Mouse (Mus musculus) limb, embryonic 10.5 days (tissue): Measurements from ENCODE around the gene Tpst2. TPM values are rescaled to one million over a fixed set of nuclear protein-coding genes. Genes with fewer than 3 reads are reported as not detected.

ENCODE experiments used
- DNase-seq: peaks from one replicate; pipeline ENCODE4 v3.0.0-alpha.2; 2017; ENCODE audit warnings: low spot score
- H3K27ac ChIP-seq: fragments of 300-500 bp; sonication (generic); 2 replicates; pipeline ENCODE4 v1.5.1; 2016; ENCODE audit warnings: mild to moderate bottlenecking
- H3K27me3 ChIP-seq: fragments of 300-500 bp; sonication (generic); 2 replicates; pipeline ENCODE4 v1.6.1; 2016; ENCODE audit warnings: low read depth, mild to moderate bottlenecking; ENCODE audit not compliant: poor library complexity, severe bottlenecking
- H3K36me3 ChIP-seq: fragments of 300-500 bp; sonication (generic); 2 replicates; pipeline ENCODE4 v1.6.1; 2016; ENCODE audit warnings: mild to moderate bottlenecking, moderate library complexity
- H3K4me1 ChIP-seq: fragments of 300-500 bp; sonication (generic); 2 replicates; pipeline ENCODE4 v1.6.1; 2016
- H3K4me3 ChIP-seq: fragments of 300-500 bp; sonication (generic); 2 replicates; pipeline ENCODE4 v1.5.1; 2016; ENCODE audit warnings: mild to moderate bottlenecking, moderate library complexity
- H3K9me3 ChIP-seq: fragments of 300-500 bp; sonication (generic); replicated peaks from 2 replicates; pipeline ENCODE4 v1.6.1; 2016; ENCODE audit warnings: mild to moderate bottlenecking
- WGBS: fragments of 180-500 bp; shearing (Covaris S2); methylation state at CpG from one replicate; pipeline ENCODE4 v1.1.7; 2016; 5-methylcytosine and 5-hydroxymethylcytosine counted together
- polyA plus RNA-seq: library from polyadenylated mRNA; unstranded; fragments of >200 nt; fragmentation: Nextera tagmentation; extraction: Ambion mirVana; gene quantifications from 2 replicates; pipeline ENCODE4 v1.2.1, GENCODE M21; 2016

Gene Tpst2
- polyA plus RNA-seq, 1 experiment from 2014 or later: 38.0 TPM

DNA sequence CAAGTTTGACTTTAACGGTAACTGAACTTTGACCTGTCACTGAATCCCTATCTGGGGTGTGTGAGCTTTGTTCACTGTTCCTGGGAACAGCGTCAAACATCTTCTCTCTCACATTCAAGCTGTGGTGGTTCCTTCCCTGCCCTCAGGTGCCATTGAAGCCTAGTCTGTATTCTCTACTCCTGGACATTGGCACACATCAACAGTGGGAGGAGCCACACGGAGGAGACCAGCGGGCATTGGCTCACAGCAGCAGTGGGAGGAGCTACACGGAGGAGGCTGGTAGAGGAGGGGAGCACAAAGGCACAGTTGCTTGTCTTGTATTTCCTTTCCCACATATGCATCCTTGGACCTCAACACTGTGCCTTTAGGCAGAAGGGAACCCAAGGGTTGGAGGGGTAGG lies 33.5 kb upstream of the Tpst2 start:
- H3K4me3 ChIP-seq: no peak overlapping the region
- H3K9me3 ChIP-seq: no peaks in the 10 kb centered on the region
- peaks cover 17% of the 10 kb centered on the region for H3K4me1 ChIP-seq
- H3K27ac ChIP-seq: no peak overlapping the region
- WGBS: 57% methylated on average over 5 of the region's 5 CpGs
- H3K27me3 ChIP-seq: peaks cover 45% of the 10 kb centered on the region
- no peaks in the 10 kb centered on the region for H3K36me3 ChIP-seq
- DNase-seq: no peak

DNA sequence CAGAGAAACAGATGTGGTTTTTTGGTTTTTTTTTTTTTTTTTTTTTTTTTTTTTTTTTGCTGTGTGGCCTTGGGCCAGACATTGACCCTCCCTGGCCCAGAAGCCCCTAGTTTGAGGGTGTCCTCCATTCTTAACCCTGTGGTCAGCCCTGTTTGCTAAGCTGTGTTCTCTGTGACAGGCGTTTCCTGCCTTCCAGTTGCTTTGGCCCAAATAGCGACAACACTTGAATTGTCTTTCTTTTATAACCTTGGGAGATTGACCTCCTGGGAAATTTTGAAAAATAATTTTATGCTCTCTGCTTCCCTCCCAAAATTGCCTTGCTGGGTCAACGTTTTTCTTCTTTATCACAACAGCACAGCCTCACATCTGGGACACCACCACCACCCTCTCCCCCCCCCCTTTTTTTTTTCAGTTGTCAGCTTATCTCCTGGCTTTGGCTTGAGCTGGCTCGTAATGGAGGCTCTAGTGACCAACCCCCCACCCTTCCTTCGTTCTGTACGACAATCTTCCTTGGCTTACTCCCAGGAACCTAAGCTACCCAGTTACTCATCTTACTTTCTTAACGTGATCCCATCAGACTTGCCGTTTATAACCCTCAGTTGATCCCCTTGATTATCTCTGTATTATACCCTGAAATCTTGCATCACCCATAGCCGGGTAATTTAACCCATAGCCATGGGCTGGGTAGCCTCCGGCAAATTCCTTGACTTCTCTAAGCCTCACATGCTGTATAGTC lies 32.8 kb upstream of the Tpst2 start:
- Histone ChIP-seq H3K27me3 (peaks cover 45% of the 10 kb centered on the region), H3K4me1 (peaks cover 17% of the 10 kb centered on the region), H3K36me3 (no peaks in the 10 kb centered on the region), H3K9me3 (no peaks in the 10 kb centered on the region), H3K4me3 (no peak overlapping the region), H3K27ac (no peak overlapping the region)
- no peak for DNase-seq
- 76% methylated on average over 10 of the region's 10 CpGs for WGBS

DNA sequence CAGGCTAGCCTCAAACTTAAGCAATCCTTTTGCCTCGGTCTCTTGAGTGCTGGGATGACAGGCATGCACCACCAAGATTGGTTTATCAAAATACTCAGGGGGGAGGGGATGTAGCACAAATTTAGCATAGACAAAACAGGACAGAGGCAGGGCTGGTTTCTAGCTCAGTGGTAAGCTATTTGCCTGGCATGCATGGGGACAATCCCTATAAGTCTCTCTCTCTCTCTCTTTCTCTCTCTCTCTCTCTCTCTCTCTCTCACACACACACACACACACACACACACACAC lies 32.3 kb upstream of the Tpst2 start:
- H3K36me3 ChIP-seq: no peaks in the 10 kb centered on the region
- peaks cover 14% of the 10 kb centered on the region for H3K4me1 ChIP-seq
- 79% methylated on average over 1 of the region's 1 CpGs for WGBS
- H3K9me3 ChIP-seq: no peaks in the 10 kb centered on the region
- DNase-seq: no peak
- H3K27ac ChIP-seq: no peak overlapping the region
- no peak overlapping the region for H3K4me3 ChIP-seq
- H3K27me3 ChIP-seq: peaks cover 44% of the 10 kb centered on the region

DNA sequence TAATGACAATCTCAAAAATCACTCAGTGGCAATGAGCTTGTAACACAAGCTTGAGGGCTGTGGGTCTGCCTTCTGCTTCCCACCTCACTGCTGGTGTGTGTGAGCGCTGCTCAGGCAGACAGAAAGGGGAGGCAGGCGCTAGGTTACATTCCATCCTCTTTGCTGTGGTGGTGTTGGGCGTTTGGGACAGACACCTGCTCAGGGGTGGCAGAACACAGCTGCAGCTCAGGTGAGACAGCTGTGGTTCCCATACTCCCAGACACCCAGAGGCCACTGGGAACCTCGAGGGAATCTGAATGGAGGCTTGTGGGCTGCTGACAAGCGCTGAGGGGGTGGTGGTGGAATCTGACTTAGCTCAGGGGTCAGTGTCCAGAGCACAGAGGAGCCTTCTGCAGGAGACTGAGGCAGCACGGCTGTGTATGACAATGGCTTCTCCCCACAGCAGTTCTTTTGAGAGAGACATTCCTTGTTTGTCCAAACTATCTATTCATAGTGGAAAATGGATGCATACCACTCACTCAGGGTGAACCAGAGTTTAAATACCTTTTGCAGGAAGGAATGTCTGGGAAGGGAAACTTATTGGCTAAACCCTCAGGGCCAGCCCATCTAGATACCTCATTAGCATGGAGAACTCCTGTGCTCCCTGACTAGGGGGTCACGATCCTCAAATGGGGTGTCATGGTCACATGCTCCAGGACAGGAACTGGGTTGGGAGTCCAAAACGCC lies 31.4 kb upstream of the Tpst2 start:
- Histone ChIP-seq H3K27me3 (peaks cover 35% of the 10 kb centered on the region), H3K4me1 (peaks cover 9% of the 10 kb centered on the region), H3K4me3 (no peak overlapping the region), H3K9me3 (no peaks in the 10 kb centered on the region), H3K27ac (no peak overlapping the region), H3K36me3 (no peaks in the 10 kb centered on the region)
- 61% methylated on average over 8 of the region's 8 CpGs for WGBS
- DNase-seq: no peak

DNA sequence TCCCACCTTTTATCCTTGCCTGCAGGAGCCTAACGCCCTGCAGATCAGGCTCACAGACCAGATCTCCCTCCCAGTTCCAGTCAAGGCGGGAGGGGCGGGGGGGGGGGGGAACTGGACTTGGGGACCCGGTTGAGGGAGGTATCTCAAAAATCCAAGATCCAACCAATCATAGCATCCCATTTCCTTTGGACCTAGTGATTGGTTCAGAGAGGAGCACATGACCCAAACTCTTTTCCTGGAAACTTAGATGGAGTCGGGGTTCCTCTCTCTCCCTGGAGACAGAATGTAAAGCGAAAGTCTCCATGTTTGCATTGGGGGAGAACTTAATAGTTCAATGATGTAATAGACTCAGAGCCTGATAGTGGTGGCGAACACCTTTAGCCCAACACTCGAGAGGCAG lies 29.1 kb upstream of the Tpst2 start:
- 42% methylated on average over 8 of the region's 8 CpGs for WGBS

DNA sequence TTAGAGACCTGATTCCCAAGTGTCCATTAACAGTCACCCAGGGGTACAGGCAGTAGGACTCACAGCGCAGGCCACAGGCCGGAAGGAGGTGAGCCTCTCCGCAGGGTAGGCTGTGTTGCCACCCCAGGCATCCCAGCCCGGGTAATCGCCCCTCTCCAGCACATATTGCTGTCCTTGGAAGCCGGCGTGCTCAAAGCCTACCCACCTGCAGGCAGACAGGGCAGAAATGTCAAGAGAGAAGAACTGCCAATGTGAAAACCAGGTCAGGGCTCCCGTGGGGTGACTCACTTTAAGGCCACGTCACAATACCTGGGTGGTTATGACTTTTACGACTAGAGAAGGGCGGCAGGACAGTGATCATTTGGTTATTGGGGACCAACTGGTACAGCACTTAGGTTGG lies 27.4 kb upstream of the Tpst2 start:
- Histone ChIP-seq H3K36me3 (no peaks in the 10 kb centered on the region), H3K4me1 (peaks cover 7% of the 10 kb centered on the region), H3K9me3 (no peaks in the 10 kb centered on the region), H3K27me3 (peaks cover 40% of the 10 kb centered on the region), H3K27ac (0 out of 2 replicates have a peak overlapping the region, but pooled peaks have one; percentile 2), H3K4me3 (no peak overlapping the region)
- 85% methylated on average over 11 of the region's 11 CpGs for WGBS
- DNase-seq: no peak

More for the DNA sequence above, 29.1 kb upstream of the Tpst2 start:
- no peak overlapping the region for H3K27ac ChIP-seq
- H3K9me3 ChIP-seq: no peaks in the 10 kb centered on the region
- H3K4me3 ChIP-seq: no peak overlapping the region
- no peaks in the 10 kb centered on the region for H3K36me3 ChIP-seq
- H3K4me1 ChIP-seq: 0 out of 2 replicates have a peak, but pooled peaks cover 2% of the 10 kb centered on the region
- DNase-seq: no peak
- peaks cover 38% of the 10 kb centered on the region for H3K27me3 ChIP-seq

DNA sequence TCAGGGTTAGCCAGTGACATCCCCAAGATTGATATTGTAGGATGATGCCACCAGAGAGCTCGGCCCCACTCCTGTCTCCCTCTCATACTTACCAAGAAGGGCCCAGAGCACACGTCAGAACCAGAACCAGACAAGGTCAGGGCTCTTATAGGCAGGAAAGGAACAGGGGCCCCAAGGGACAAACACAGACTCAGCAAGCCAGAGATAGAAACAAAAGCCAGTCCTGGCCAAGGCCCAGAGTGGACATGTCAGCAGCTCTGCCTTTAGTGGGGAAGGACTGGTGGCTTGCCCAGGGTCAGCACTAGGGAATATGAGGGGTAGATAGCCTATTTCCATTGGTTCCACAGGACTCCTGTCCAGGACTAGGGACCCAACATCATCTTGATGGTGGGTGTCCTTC lies 24.1 kb upstream of the Tpst2 start, which contains the start of gene Cryba4:
Gene Cryba4 (minus strand): TSS at position 119 of the 400 bp plus-strand sequence.
- no peak within 1 kb of the TSS for H3K27ac ChIP-seq
- H3K27me3 ChIP-seq: peaks cover 43% of the 10 kb centered on the region

DNA sequence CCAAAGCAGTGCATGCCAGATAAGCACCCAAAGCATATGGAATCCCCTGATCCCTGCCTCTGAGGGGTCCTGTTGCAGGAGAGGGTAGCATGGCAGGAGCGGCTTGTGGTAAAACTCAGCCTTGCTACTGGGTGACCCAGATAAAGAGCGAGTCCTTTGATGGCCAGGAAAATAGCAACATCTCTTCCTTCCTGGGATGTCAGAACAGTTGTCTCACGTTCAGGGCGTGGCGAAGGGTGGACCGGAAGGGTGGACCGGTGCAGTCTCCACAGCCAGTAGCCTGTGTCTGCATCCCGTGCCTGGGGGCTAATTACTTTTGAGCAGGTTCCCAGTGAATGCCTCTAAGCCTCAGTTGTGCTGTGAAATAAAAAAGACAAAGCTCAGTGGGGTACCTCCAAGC lies 23.3 kb upstream of the Tpst2 start:
- H3K4me3 ChIP-seq: no peak overlapping the region
- peaks cover 35% of the 10 kb centered on the region for H3K27me3 ChIP-seq
- WGBS: 53% methylated on average over 8 of the region's 8 CpGs
- H3K27ac ChIP-seq: no peak overlapping the region
- no peak for DNase-seq
- peaks cover 40% of the 10 kb centered on the region for H3K4me1 ChIP-seq
- H3K9me3 ChIP-seq: no peaks in the 10 kb centered on the region
- no peaks in the 10 kb centered on the region for H3K36me3 ChIP-seq

More for the DNA sequence above, 24.1 kb upstream of the Tpst2 start, which contains the start of gene Cryba4:
- 81% methylated on average over 2 of the region's 2 CpGs for WGBS
- no peak within 1 kb of the TSS for H3K4me3 ChIP-seq
- no peak for DNase-seq
- no peaks in the 10 kb centered on the region for H3K9me3 ChIP-seq
- H3K36me3 ChIP-seq: no peaks in the 10 kb centered on the region
- peaks cover 33% of the 10 kb centered on the region for H3K4me1 ChIP-seq

DNA sequence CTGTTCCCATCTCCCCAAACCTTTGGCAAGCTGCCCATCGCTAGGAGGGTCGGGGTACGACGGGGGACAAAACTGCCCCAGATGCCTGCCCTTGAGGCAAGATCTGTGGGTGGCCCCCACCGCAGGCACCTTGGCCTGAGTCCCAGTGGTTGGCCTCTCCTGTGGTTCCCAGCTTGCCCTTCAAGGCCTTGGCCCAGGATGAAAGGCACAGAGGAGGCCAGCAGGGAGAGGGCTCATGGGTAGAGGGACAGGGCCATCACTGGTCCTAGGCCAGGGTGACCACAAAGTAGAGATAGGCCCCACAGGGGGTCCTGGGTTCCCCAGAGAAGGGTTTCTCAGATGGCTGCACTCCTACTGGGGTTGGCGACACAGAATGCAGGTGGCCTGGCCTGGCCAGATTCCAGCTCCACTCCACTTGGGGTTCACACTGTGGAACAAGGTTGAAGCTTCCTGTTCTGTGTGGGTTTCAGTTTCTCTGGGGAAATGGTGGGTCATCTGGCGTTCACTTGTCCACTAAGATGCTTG lies 22.1 kb upstream of the Tpst2 start:
- DNase-seq: no peak
- peaks cover 49% of the 10 kb centered on the region for H3K4me1 ChIP-seq
- H3K9me3 ChIP-seq: no peaks in the 10 kb centered on the region
- WGBS: 85% methylated on average over 7 of the region's 7 CpGs
- no peaks in the 10 kb centered on the region for H3K36me3 ChIP-seq
- no peak overlapping the region for H3K4me3 ChIP-seq
- H3K27me3 ChIP-seq: peaks cover 26% of the 10 kb centered on the region; the same call in 1 of the 2 replicates
- H3K27ac ChIP-seq: no peak overlapping the region; the same call in 1 of the 2 replicates

DNA sequence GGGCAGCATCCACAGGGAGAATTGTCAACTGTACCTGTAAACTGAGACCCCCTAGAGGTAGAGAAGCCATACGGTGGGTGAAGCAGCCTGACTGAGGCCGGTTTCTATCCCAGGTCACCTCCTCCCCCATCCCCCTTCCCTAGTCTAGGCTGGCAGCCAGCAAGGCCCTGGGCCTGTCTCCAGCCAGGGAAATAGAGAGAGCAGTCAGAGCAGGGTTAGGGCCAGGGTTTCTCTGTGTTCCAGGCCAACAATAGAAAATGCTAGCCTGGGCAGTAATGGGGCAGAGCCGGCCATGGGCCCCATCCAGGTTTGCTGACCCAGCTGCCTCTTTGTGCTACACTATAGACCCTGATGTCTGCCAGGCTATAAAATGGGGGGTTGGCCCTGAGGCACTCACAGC lies 21.1 kb upstream of the Tpst2 start, which contains the start of gene Crybb1:
Gene Crybb1 (plus strand): TSS at position 390 of the 400 bp plus-strand sequence.
- H3K4me1 ChIP-seq: peaks cover 49% of the 10 kb centered on the region
- 70% methylated on average over 3 of the region's 3 CpGs for WGBS
- no peak for DNase-seq
- no peaks in the 10 kb centered on the region for H3K36me3 ChIP-seq
- H3K9me3 ChIP-seq: no peaks in the 10 kb centered on the region
- H3K27me3 ChIP-seq: peaks cover 32% of the 10 kb centered on the region; the same call in 1 of the 2 replicates
- peak within 1 kb of the TSS; percentile 54; the same call in 1 of the 2 replicates for H3K27ac ChIP-seq
- H3K4me3 ChIP-seq: no peak within 1 kb of the TSS

DNA sequence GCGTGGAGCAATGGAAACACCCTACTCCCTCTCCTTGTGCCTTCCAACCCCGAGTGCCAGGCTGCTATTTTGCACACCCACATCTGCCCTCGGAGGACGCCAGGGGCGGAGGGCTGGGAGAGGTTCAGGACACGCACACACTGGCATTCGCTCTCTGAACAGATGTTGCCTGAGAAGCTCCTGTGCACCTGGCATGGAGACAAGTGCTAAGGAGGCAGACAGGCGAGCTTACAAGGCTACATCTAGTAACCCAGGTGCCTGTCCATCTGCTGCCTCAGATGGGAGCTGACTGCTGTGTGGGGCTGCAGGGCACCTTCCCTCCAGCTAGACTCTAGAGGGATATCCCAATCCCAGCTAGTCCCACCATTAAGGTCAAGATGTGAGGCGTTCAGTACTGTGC lies 20.0 kb upstream of the Tpst2 start:
- no peak for DNase-seq
- WGBS: 81% methylated on average over 9 of the region's 9 CpGs
- Histone ChIP-seq H3K36me3 (no peaks in the 10 kb centered on the region), H3K27me3 (peaks cover 31% of the 10 kb centered on the region; the same call in 1 of the 2 replicates), H3K4me1 (peaks cover 49% of the 10 kb centered on the region), H3K4me3 (no peak overlapping the region), H3K27ac (peak overlapping the region; percentile 54; the same call in 1 of the 2 replicates), H3K9me3 (no peaks in the 10 kb centered on the region)

DNA sequence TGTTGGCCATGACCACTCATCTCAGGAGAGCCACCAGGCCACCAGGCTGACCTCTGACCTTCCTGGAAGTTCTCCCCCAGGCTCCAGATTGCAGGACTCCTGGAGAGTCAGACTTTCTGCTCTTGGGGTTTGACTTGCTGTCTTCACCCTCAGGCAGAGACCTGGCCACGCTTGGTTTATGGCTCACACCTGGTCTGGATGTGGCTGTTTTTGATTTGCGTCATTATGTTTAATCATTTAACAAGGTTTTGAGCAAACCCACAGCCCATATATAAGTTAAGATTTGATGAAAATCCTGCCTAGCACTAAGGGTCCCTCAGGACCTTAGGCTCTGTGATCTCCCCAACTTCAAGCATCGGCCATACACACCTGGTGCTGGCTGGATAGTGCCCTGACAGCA lies 18.6 kb upstream of the Tpst2 start:
- peaks cover 31% of the 10 kb centered on the region; the same call in 1 of the 2 replicates for H3K27me3 ChIP-seq
- 64% methylated on average over 3 of the region's 3 CpGs for WGBS
- no peak overlapping the region for H3K4me3 ChIP-seq
- H3K9me3 ChIP-seq: no peaks in the 10 kb centered on the region
- H3K36me3 ChIP-seq: no peaks in the 10 kb centered on the region
- 0 out of 2 replicates have a peak overlapping the region, but pooled peaks have one; percentile 7 for H3K27ac ChIP-seq
- DNase-seq: peak; percentile 47
- peaks cover 48% of the 10 kb centered on the region for H3K4me1 ChIP-seq
